21 mouse cellular contexts compared by ENCODE assay signal in genomic region chr8:75226773-75227172, GRCm38 (mm10). TPM values are rescaled to one million over a fixed set of nuclear protein-coding genes. Genes with fewer than 3 reads are reported as not detected.
"Had no signal": no experiment of that assay in that cellular context is flagged by ENCODE, and none has a peak within 500 bp of the region (broad histone marks: within the 10 kb centered on the region; RNA-seq: fewer than 3 reads in every experiment).

No protein-coding gene starts in this region.

- H3K36me3 ChIP-seq: limb, embryonic 12.5 days; limb, embryonic 15.5 days; midbrain, embryonic 10.5 days; midbrain, embryonic 13.5 days; neural tube, embryonic 13.5 days had no signal

- H3K4me3 ChIP-seq: left cerebral cortex, adult 2 months; limb, embryonic 12.5 days; limb, embryonic 15.5 days; megakaryocyte, embryonic 14.5 days; midbrain, embryonic 10.5 days; midbrain, embryonic 13.5 days; myocyte; neural tube, embryonic 13.5 days had no signal

- H3K4me1 ChIP-seq: limb, embryonic 12.5 days; limb, embryonic 15.5 days; megakaryocyte, embryonic 14.5 days; midbrain, embryonic 10.5 days; midbrain, embryonic 13.5 days; neural tube, embryonic 13.5 days had no signal

- H3K27me3 ChIP-seq: limb, embryonic 12.5 days; limb, embryonic 15.5 days; midbrain, embryonic 13.5 days; neural tube, embryonic 13.5 days had no signal

- DNase-seq: kidney, postnatal 25 days; layer of hippocampus, postnatal 36 days; liver, postnatal 0 days; lung, embryonic 14.5 days; thymus, adult 18-20 months; thymus, postnatal 4 days had no signal

- H3K27ac ChIP-seq: kidney, postnatal 0 days; left cerebral cortex, adult 2 months; limb, embryonic 12.5 days; limb, embryonic 15.5 days; liver, embryonic 14.5 days; macrophage; midbrain, embryonic 10.5 days; midbrain, embryonic 13.5 days; neural tube, embryonic 13.5 days had no signal

- H3K4me2 ChIP-seq: limb, embryonic 12.5 days; limb, embryonic 15.5 days; liver, embryonic 11.5 days; lung, embryonic 14.5 days; midbrain, embryonic 13.5 days; neural tube, embryonic 13.5 days had no signal

- H3K9ac ChIP-seq: limb, embryonic 12.5 days; limb, embryonic 15.5 days; liver, embryonic 14.5 days; liver, postnatal 0 days; lung, embryonic 14.5 days; midbrain, embryonic 13.5 days; neural tube, embryonic 13.5 days had no signal

- ATAC-seq: liver, postnatal 0 days; lung, postnatal 0 days; midbrain, embryonic 13.5 days; midbrain, embryonic 16.5 days had no signal

- H3K9me3 ChIP-seq: limb, embryonic 12.5 days; limb, embryonic 15.5 days; megakaryocyte, embryonic 14.5 days; midbrain, embryonic 10.5 days; midbrain, embryonic 13.5 days; neural tube, embryonic 13.5 days had no signal

RNA-seq across cellular contexts. Expression of gene Rasd2, which starts 13.0 kb away (rescaled TPM):
- total RNA-seq: monocyte, adult 5-6 weeks had no signal
- polyA plus RNA-seq: liver, embryonic 14.5 days; myocyte had no signal
